Mouse (Mus musculus): ENCODE results near the gene C7.

C7 gene

DNA sequence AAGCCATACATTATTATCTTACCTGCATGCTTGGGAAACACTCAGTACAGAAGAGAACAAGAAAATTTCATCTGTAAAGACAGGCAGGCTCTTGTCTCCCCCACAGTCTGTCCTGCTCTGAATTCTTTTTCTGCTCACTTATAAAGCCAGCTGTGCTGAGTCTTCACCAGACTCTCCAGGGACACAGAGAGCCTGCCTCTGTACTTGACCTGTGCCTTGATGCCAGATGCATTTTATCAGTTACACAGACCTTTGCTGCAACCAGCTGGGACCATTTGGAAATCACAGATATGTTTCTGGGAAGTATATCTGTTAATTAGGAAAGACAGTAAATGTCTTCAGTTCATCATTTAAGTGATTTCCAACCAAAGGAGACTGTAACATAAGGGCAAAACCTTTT is at the start of gene C7:
C7 (minus strand) TSS at position 106 of the 400 bp plus-strand sequence.
- in situ Hi-C loops (cut with MboI; ENCODE audit: low pct_unique_long_range_greater_than_20kb in 1 of 2, low sequenced_read_pairs in 2 of 2, unreplicated experiment in 1 of 2) = no loop called here

DNA sequence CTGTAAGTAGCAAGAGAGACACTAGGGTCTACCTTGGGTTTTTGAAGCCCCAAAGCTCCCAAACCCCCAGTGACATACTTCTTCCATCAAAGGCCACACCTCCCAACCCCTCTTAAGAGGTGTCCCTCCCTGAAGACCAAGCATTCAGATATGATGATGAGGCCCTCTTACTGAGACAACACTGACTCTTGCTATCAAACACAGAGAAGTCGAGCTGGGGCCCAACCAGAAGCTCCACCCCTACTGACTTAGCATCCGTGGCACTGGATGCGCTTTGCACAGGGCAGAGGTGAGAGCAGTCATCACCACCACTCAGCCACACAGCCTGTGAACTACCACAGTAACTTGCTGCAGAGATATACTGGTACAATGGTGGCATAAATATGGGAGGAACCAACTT is 49.1 kb upstream of the C7 start:
- in situ Hi-C loops (cut with MboI; ENCODE audit: low pct_unique_long_range_greater_than_20kb in 1 of 2, low sequenced_read_pairs in 2 of 2, unreplicated experiment in 1 of 2) = loop anchor here in 1 of 2 experiments (25.0 kb wide), 1 partner anchor 1125 kb away; the partner anchor contains the start of genes AW549877 and Fbxo4

DNA sequence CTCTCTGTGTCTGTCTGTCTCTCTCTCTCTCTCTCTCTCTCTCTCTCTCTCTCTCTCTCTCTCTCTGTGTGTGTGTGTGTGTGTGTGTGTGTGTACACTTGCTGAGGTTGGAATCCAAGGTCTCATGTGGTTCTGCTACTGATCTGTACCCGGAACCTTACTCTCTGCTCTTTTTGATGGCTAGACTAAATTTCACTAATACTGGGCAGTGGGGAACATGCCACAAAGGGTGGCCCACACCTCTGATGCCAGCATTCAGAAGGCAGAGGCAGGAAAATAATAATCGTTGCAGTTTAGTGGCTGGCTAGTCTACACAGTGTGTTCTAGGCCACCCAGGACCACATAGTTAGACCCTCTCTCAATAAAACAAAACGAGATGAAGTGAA is 45.1 kb upstream of the C7 start:
- in situ Hi-C loops (cut with MboI; ENCODE audit: low pct_unique_long_range_greater_than_20kb in 1 of 2, low sequenced_read_pairs in 2 of 2, unreplicated experiment in 1 of 2) = loop anchor here in 1 of 2 experiments (25.0 kb wide), 1 partner anchor 1121 kb away; the partner anchor contains the start of genes AW549877 and Fbxo4

DNA sequence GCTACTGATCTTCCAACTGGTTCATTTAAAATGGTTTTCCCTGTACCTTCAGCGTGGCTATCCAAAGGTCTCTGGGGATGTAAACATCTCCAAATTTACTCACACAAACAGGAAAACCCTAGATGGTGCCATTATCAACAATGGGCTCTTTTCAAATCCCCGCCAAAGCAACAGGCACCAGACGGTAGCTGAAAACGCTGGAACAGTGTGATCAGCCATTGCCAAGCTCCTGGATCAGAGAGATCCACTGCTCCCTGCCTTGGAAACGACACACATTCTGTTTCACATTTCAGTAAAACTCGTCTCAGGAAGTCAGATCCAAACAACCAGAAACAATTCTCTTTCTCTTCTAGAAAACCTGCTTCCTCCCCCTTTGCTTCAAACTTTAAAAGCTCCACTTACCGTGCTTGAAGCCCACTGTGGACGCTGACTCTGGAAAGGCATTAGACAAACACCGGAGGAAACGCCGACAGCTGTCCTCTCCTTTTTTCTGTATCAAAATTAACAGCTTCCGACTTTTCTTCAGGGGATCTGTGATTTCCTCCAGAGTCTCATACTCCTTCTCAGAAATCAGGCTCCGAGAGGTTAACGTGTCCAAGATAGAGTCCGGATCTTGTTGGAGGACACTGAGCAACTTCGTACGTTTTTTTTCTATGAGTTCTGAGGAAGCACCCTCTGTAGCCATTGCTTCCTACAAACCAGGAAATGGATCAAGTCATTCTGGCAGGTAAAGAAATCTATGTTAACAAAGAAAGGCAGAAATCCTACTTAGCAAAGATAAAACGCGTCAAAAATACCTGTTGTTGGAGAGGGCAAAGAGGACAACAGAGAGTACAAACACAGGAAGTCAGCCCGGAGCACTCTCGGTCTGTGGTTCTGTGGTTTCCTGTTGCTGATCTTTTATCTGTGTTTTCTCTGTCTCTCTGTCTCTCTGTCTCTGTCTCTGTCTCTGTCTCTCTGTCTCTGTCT is 44.4 kb upstream of the C7 start, which contains the start of gene Card6:
Card6 (minus strand) TSS at position 854 of the 969 bp plus-strand sequence.
- in situ Hi-C loops (cut with MboI; ENCODE audit: low pct_unique_long_range_greater_than_20kb in 1 of 2, low sequenced_read_pairs in 2 of 2, unreplicated experiment in 1 of 2) = loop anchor here in 1 of 2 experiments (25.0 kb wide), 1 partner anchor 1121 kb away; the partner anchor contains the start of genes AW549877 and Fbxo4

DNA sequence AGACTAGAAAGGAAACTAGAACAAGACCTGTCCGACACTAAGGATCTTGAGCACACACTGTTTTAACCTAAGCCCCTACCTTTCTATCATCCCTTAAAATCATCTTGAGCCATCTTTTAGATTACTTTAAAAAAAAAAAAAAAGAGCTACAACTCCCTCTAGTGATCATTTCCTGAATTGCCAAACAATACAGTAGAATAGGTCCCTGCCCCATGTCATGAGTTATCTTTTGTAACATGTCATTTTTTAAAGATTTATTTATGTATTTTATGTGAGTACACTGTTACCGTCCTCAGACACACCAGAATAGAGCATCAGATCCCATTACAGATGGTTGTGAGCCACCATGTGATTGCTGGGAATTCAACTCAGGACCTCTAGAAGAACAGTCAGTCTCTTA is 42.8 kb upstream of the C7 start:
- in situ Hi-C loops (cut with MboI; ENCODE audit: low pct_unique_long_range_greater_than_20kb in 1 of 2, low sequenced_read_pairs in 2 of 2, unreplicated experiment in 1 of 2) = loop anchor here in 1 of 2 experiments (25.0 kb wide), 1 partner anchor 1119 kb away; the partner anchor contains the start of genes AW549877 and Fbxo4

DNA sequence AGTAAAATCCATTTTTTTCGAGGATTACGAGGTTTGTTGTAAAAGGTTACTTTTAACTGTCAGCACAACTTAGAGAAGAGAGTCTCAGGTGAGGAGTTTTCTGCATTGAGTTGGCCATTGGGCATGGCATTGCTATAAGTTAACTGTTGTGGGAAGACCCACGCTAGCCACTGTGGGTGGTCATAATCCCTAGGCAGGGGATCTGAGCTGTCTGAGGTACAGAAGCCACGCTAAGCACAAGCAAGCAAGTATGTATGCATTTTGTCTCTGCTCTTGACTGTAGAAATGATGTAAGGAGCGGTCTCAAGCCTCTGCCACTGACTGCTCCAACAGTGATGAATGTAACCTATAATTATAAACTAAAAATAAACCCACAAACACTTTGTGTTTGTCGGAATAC is 42.4 kb upstream of the C7 start:
- in situ Hi-C loops (cut with MboI; ENCODE audit: low pct_unique_long_range_greater_than_20kb in 1 of 2, low sequenced_read_pairs in 2 of 2, unreplicated experiment in 1 of 2) = loop anchor here in 1 of 2 experiments (25.0 kb wide), 1 partner anchor 1119 kb away; the partner anchor contains the start of genes AW549877 and Fbxo4

DNA sequence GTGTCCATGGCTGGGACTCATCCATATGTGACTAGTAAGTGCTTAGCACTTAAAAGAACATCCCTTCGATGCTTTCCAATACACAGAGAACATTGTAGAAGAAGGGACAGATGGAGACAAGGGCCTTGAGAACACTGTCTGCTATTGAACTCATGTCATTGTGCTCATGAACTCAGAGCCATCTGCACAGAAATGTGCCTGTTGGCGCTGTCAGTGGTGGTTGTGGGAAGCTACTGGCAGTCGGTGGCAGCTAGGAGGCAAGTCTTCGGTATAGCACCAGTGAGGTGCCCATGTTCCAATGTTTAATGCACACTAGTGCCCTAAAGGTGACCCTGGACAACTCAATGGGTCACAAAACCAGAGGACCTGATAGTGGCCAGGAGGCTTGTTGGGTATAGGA is 38.8 kb upstream of the C7 start:
- in situ Hi-C loops (cut with MboI; ENCODE audit: low pct_unique_long_range_greater_than_20kb in 1 of 2, low sequenced_read_pairs in 2 of 2, unreplicated experiment in 1 of 2) = loop anchor here in 1 of 2 experiments (25.0 kb wide), 1 partner anchor 1115 kb away; the partner anchor contains the start of genes AW549877 and Fbxo4

DNA sequence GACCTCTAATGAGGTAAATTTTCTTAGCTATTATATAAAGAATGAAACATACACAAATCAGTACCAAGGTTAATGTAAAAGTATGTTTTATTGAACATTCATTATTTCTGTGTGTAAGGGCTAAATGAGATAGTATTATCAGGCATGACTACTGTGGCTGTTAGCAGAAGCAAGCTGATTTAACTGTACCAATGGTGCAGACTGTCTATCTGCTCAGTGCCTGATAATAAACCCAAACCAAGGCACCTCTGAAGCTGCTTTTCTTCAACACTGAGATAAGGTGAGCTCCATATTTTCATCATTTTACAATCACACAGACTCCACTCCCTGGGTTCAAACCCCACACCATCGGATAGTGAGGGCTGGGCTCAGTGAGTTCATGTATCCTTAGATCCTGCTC is 33.8 kb upstream of the C7 start:
- in situ Hi-C loops (cut with MboI; ENCODE audit: low pct_unique_long_range_greater_than_20kb in 1 of 2, low sequenced_read_pairs in 2 of 2, unreplicated experiment in 1 of 2) = no loop called here

DNA sequence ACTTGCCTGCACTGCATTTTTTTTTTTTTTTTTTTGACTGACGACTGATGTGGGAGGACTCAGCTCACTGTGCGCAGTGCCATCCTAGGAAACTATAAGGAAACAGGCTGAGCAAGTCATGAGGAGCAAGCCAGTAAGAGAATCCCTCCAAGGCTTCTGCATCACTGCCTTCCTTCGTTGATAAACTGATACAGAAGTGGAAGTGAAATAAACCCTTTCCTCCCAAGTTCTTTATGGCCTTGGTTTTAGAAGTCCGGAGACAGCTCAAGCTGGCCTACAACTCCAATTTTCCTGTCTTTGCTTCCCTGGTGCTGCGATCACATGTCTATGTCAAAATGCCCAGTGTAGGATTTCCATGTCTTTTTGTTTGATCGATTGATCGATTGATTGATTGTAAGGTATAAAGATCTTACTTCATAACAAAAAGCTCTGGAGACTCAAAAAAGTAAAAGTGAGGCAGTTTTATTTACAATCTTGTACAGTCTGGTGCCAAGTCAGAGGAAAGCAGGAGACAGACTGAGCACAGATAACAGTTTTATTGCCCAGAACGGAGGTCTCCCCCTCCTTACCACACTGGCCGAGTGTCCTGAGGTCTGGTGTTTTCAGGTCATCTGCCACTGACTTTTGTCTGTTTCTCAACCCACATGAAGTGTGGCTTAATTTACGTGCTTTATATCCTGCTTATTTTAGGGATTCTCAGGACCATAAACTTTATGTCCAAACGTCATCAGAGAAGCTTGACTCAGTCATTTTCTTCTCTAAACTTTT is 32.2 kb upstream of the C7 start:
- in situ Hi-C loops (cut with MboI; ENCODE audit: low pct_unique_long_range_greater_than_20kb in 1 of 2, low sequenced_read_pairs in 2 of 2, unreplicated experiment in 1 of 2) = no loop called here

DNA sequence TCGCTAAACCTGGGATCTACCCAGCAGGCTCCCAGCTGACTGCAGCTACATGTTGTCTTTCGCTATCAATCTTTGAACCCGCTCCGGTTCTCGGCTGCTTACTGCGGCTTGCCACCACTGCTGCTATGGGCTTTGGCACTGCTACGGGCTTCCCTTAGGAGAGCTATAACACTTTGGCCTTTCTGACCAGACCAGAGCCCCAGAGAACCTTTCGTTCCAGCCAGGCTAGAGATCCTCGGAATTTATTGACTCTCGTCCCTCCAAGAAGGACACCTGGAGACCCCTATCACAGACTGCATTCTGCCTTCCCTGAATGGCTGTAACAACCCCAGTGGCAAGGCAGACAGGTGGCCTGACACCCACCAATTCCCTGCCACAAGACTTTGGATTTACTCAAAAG is 26.6 kb upstream of the C7 start:
- in situ Hi-C loops (cut with MboI; ENCODE audit: low pct_unique_long_range_greater_than_20kb in 1 of 2, low sequenced_read_pairs in 2 of 2, unreplicated experiment in 1 of 2) = no loop called here

DNA sequence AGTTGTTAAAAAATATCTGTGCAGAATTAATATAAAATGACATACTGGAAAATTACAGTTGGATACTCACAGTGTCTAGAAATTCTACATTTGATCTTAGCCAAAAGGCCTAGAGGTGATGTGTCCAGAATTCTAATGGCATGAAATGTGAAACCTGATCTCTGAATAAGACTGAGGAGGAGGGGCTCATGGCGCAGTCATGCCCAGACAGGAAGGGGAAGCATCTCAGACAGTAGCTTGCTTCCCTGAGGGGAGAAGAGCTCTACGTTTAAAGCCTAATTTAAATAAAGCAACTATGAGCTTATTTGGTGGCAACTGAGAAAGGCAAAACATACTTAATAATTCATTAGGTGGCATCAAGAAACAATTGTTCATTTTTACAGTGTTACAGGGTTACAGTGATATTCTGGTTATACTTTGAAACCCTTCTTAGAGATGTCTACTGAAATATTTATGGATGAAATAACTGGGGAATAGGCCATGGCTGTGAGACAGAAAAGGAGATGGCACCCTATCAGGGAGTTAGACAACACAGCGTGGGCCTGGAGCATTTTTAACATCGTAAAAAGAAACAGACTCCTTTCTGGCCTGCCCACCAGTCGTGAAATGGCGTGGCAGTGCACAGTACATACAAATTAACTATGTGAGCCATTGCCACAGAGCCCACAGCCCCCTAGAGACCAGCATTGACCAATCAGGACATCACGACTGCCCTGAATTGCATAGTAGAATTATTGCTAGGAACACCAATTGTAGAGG is 25.5 kb upstream of the C7 start:
- in situ Hi-C loops (cut with MboI; ENCODE audit: low pct_unique_long_range_greater_than_20kb in 1 of 2, low sequenced_read_pairs in 2 of 2, unreplicated experiment in 1 of 2) = no loop called here

DNA sequence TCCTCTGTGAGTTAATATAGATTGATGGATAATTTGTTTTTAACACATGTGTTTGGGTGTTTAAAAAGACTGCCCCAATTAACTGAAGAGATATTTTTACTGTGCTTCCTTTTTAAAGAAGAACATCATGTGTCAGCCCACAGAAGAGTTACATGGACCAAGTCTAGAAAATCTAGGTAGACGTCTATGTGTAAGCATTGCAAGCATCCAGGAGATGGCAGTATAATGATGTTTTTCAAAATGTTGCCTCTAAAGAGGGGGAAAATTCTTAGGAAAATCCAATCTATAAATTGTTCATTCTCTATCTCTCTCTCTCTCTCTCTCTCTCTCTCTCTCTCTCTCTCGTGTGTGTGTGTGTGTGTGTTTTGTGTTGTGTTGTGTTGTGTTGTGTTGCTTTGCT is 22.6 kb upstream of the C7 start:
- in situ Hi-C loops (cut with MboI; ENCODE audit: low pct_unique_long_range_greater_than_20kb in 1 of 2, low sequenced_read_pairs in 2 of 2, unreplicated experiment in 1 of 2) = no loop called here

DNA sequence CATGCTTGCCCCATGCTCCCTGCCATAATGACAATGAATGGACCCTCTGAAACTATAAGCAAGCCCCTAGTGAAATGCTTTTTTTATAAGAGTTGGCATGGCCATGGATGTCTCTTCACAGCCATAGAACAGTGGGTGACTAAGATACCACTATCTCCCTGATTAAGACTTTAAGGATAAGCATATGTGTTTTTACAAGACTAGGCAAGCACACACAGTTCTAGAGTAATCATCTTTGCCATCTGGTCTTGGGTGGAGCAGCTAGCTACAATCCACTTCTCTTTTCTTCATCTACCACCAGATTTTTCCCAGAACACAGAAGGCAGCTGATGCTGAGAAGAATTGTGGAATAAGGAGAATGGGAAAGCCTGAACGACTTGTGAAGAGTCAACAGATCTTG is 17.7 kb upstream of the C7 start:
- in situ Hi-C loops (cut with MboI; ENCODE audit: low pct_unique_long_range_greater_than_20kb in 1 of 2, low sequenced_read_pairs in 2 of 2, unreplicated experiment in 1 of 2) = no loop called here

DNA sequence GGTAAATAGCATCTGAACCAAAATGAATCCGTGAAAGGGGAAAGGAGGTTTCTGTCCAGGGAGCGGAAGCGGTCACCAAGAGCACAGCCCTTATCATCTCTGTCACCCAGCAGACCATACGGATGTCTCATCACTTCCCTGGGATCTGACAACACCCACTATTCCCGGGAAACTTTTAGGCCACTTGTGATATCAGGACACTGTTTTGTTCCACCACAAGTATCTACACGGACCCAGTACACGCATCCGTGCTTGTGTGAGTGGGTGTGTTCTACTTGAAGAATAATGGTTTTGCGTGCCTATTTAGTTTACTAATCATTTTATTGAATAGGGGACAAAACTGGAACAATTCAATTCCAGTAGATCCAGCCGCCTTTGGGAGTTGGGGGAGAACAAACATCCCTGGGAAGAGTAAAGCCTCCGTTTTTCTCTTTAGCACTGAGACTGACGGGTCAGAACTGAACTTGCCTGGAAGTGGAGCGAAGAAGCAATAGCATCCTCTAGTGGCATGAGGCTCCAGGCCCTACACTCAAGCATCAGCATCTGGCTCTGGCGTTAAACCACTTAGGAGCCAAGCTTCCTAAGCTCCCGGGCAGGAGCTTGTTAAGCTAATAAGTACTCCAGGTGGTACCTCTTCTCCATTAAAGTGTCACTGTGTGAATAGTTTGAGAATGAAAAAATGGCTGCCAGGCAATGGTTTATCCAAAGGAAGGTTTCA is 5.4 kb upstream of the C7 start:
- in situ Hi-C loops (cut with MboI; ENCODE audit: low pct_unique_long_range_greater_than_20kb in 1 of 2, low sequenced_read_pairs in 2 of 2, unreplicated experiment in 1 of 2) = no loop called here

DNA sequence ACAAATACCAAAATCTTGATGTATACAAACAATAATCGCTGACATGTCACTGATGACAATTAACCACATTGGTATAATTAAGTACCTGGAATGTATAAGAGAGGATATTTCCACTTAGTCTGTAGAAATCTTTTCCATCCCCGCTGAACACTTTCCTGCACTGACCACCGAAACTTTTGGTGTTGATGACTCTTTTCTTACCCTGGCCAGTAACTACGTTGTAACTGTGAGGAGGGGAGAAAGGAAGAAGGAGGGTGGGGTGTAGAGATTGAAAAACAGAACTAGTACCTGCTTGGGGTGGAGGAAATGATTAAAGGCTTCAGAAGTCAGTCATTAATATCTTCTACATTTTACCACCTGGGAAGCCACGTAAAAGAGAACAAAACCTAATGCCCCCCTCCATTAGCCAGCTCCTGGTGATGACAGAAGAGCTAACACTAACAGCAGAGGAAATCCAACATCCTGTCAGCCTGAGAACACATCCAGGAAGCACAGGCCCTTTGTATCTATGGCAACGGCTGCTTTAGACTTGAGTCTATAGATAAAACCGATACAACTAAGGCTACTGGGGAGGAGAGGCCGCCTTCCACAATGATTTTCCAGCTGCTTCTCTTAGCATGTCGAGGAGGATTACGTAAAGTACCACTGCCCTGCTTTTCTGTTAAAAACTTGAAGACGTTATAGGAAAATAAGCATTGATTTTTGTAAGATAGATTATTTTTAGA is 17.8 kb downstream of the C7 start:
- in situ Hi-C loops (cut with MboI; ENCODE audit: low pct_unique_long_range_greater_than_20kb in 1 of 2, low sequenced_read_pairs in 2 of 2, unreplicated experiment in 1 of 2) = no loop called here

DNA sequence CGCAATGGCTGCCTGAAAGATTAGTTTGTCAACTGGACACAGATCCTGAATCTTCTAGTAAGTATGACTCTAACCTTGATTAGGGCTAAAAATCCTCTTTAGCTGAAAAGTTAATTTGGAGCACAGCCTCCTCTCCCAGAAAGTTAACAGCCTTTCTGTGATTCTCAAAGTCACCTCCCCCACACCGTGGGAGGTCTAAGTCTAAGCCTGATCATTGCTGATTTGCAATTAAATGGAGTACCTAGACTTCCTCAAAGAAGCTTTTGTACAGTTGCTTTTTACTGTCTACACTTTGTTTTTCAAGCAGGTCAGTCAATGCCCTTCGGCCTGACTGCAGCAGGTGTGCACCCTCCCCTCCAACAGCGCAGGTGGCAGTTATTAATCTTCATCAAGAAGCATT is 34.3 kb downstream of the C7 start:
- in situ Hi-C loops (cut with MboI; ENCODE audit: low pct_unique_long_range_greater_than_20kb in 1 of 2, low sequenced_read_pairs in 2 of 2, unreplicated experiment in 1 of 2) = no loop called here
